22 mouse cellular contexts compared by ENCODE assay signal in genomic region chr19:6572001-6572400, GRCm38 (mm10). TPM values are rescaled to one million over a fixed set of nuclear protein-coding genes. Genes with fewer than 3 reads are reported as not detected.
DNase-seq lines count a peak whose midpoint lies in the region.
"Had no signal": no experiment of that assay in that cellular context is flagged by ENCODE, and none has a peak within 500 bp of the region (broad histone marks: within the 10 kb centered on the region; RNA-seq: fewer than 3 reads in every experiment).

No protein-coding gene starts in this region.

- peak; percentile 28 for DNase-seq in adrenal gland, postnatal 25 days
- DNase-seq in adrenal gland, adult 2 months = no peak
- DNase-seq in kidney, postnatal 36 days = peak; percentile 66 to 83
- DNase-seq in kidney, postnatal 10 days = no peak
- peak; percentile 95 for DNase-seq in brain, adult 2 months (ENCODE audit: low read depth, low spot score)
- peak; percentile 95 for DNase-seq in cerebellum, adult 9-11 months
- DNase-seq in layer of hippocampus, postnatal 36 days = no peak
- DNase-seq in right cerebral cortex, postnatal 25 days = no peak
- DNase-seq: heart, postnatal 4 days; kidney, postnatal 14 days; thymus, postnatal 14 days had no signal

RNA-seq across cellular contexts. Expression of gene Slc22a12, which starts 29.2 kb away (rescaled TPM):
- total RNA-seq in adrenal gland, postnatal 25 days (2021) = not detected in 2 replicates
- total RNA-seq in adrenal gland, adult 2 months (2021) = under 1 TPM; 0.37 to 0.45 TPM
- polyA plus RNA-seq in adrenal gland, adult 2 months (2012; rRNA removed) = 0.11 and 0.32 TPM in 2 replicates
- under 1 TPM; 0.40 to 0.71 TPM for total RNA-seq in layer of hippocampus, postnatal 36 days (2021)
- total RNA-seq: common myeloid progenitor, adult 5-6 weeks; heart, postnatal 4 days; megakaryocyte-erythroid progenitor cell, adult 5-6 weeks; MEL had no signal
- polyA plus RNA-seq: brain, embryonic 14.5 days; embryonic facial prominence, embryonic 11.5 days; erythroblast, embryonic 14.5 days; forebrain, embryonic 16.5 days; heart, embryonic 12.5 days; liver, embryonic 14.5 days; neural tube, embryonic 11.5 days; stomach, postnatal 0 days had no signal

Comparison
In these comparisons a context has a peak if more than half of its experiments do, and no peak if none do; other contexts are left out.
1. DNase-seq: peak in adrenal gland, postnatal 25 days (single experiment), kidney, postnatal 36 days (2 of 2), brain, adult 2 months (single experiment) and cerebellum, adult 9-11 months (single experiment); none in adrenal gland, adult 2 months (single experiment), kidney, postnatal 10 days (single experiment), layer of hippocampus, postnatal 36 days (0 of 2) and right cerebral cortex, postnatal 25 days (single experiment).